Comparison of ENCODE assay signal across 15 mouse cellular contexts in genomic region chr16:20090921-20091575, GRCm38 (mm10). TPM values are rescaled to one million over a fixed set of nuclear protein-coding genes. Genes with fewer than 3 reads are reported as not detected.
DNase-seq lines count a peak whose midpoint lies in the region; ATAC-seq and TF ChIP-seq lines count a peak whose summit lies in the region.
"Had no signal": no experiment of that assay in that cellular context is flagged by ENCODE, and none has a peak within 500 bp of the region (broad histone marks: within the 10 kb centered on the region; RNA-seq: fewer than 3 reads in every experiment).

No protein-coding gene starts in this region.

- 3% methylated on average over 5 of the region's 5 CpGs for WGBS in heart, postnatal 0 days
- 19% methylated on average over 5 of the region's 5 CpGs for WGBS in kidney, embryonic 15.5 days

- TF ChIP-seq EP300 in heart, postnatal 0 days (IDR thresholded peaks at IDR 0.05; ENCODE audit: low read depth) = peak; percentile 90

- no peak for TF ChIP-seq CTCF in heart, postnatal 0 days (IDR thresholded peaks at IDR 0.05; ENCODE audit: low read depth)

- H3K4me1 ChIP-seq in heart, postnatal 0 days (ENCODE audit: control insufficient read depth, insufficient read depth) = no peaks in the 10 kb centered on the region; the same call in 1 of the 2 replicates
- H3K4me1 ChIP-seq in kidney, embryonic 15.5 days = no peaks in the 10 kb centered on the region
- H3K4me1 ChIP-seq: embryonic facial prominence, embryonic 12.5 days; midbrain, embryonic 15.5 days had no signal

- DNase-seq in adrenal gland, postnatal 14 days = peak; percentile 14
- DNase-seq in adrenal gland, adult 8-10 months = no peak
- DNase-seq in embryo, embryonic 11 days = peak; percentile 10
- DNase-seq in heart, adult 8-10 months (ENCODE audit: low spot score) = peak; percentile 47
- DNase-seq in heart, postnatal 0 days (ENCODE audit: low spot score) = peak; percentile 92
- no peak for DNase-seq in layer of hippocampus, adult 9-11 months
- no peak for DNase-seq in layer of hippocampus, adult 8-10 months (ENCODE audit: low spot score in 2 of 2)
- DNase-seq: adrenal gland, postnatal 36 days; cerebellum, adult 9-11 months; liver; lung, embryonic 14.5 days had no signal

- peak overlapping the region; percentile 22; the same call in 1 of the 2 replicates for H3K4me2 ChIP-seq in heart, postnatal 0 days (ENCODE audit: low read depth, low read length)
- no peak overlapping the region for H3K4me2 ChIP-seq in kidney, embryonic 15.5 days
- H3K4me2 ChIP-seq: embryonic facial prominence, embryonic 12.5 days; lung, embryonic 14.5 days; midbrain, embryonic 15.5 days had no signal

- no peaks in the 10 kb centered on the region for H3K9me3 ChIP-seq in heart, postnatal 0 days (replicated peaks; ENCODE audit: control insufficient read depth, low read length)
- H3K9me3 ChIP-seq in kidney, embryonic 15.5 days (replicated peaks) = no peaks in the 10 kb centered on the region
- H3K9me3 ChIP-seq: embryonic facial prominence, embryonic 12.5 days; midbrain, embryonic 15.5 days had no signal

- no peaks in the 10 kb centered on the region for H3K27me3 ChIP-seq in heart, postnatal 0 days (ENCODE audit: control insufficient read depth, insufficient read depth, low read length)
- no peaks in the 10 kb centered on the region for H3K27me3 ChIP-seq in kidney, embryonic 15.5 days
- H3K27me3 ChIP-seq: CH12.LX; embryonic facial prominence, embryonic 12.5 days; midbrain, embryonic 15.5 days had no signal

- H3K27ac ChIP-seq in heart, postnatal 0 days (ENCODE audit: low read depth) = peak overlapping the region; percentile 96
- no peak overlapping the region for H3K27ac ChIP-seq in kidney, embryonic 15.5 days
- H3K27ac ChIP-seq: embryonic facial prominence, embryonic 12.5 days; midbrain, embryonic 15.5 days had no signal

- no peak overlapping the region for H3K9ac ChIP-seq in heart, postnatal 0 days (replicated peaks; ENCODE audit: low read depth, low read length)
- H3K9ac ChIP-seq in kidney, embryonic 15.5 days = no peak overlapping the region
- H3K9ac ChIP-seq: embryonic facial prominence, embryonic 12.5 days; lung, embryonic 14.5 days; midbrain, embryonic 15.5 days had no signal

- no peak overlapping the region for H3K4me3 ChIP-seq in heart, postnatal 0 days (ENCODE audit: low read depth, low read length)
- H3K4me3 ChIP-seq in kidney, embryonic 15.5 days (replicated peaks) = no peak overlapping the region
- H3K4me3 ChIP-seq: embryonic facial prominence, embryonic 12.5 days; midbrain, embryonic 15.5 days had no signal

- peak; percentile 97 for ATAC-seq in heart, postnatal 0 days (ENCODE audit: insufficient read depth, low read depth)
- no peak for ATAC-seq in kidney, embryonic 15.5 days (replicated peaks; ENCODE audit: low FRiP score)
- ATAC-seq: midbrain, embryonic 15.5 days had no signal

- no peaks in the 10 kb centered on the region for H3K36me3 ChIP-seq in heart, postnatal 0 days (replicated peaks; ENCODE audit: control insufficient read depth, insufficient read depth, low read length)
- H3K36me3 ChIP-seq in kidney, embryonic 15.5 days = no peaks in the 10 kb centered on the region
- H3K36me3 ChIP-seq: embryonic facial prominence, embryonic 12.5 days; midbrain, embryonic 15.5 days had no signal

RNA-seq across cellular contexts. Expression of gene Klhl24, which starts 6.3 kb away (rescaled TPM):
- total RNA-seq in adrenal gland, postnatal 14 days (2021) = 70.5 and 85.4 TPM in 2 replicates
- total RNA-seq in adrenal gland, adult 8-10 months (2022) = 10 to 100 TPM; 68.8 to 88.1 (median 81.3) TPM
- total RNA-seq in heart, adult 8-10 months (2022) = 100 to 1,000 TPM; 255 to 316 (median 275) TPM
- total RNA-seq in heart, postnatal 0 days (2014; rRNA removed; ENCODE audit: low replicate concordance) = 142 and 201 TPM in 2 replicates
- 58.5 and 67.7 TPM in 2 replicates for polyA plus RNA-seq in heart, postnatal 0 days (2015; fragmentation: Nextera tagmentation; extraction: Ambion mirVana)
- 32.2 and 33.6 TPM in 2 replicates for polyA plus RNA-seq in kidney, embryonic 15.5 days (2015; fragmentation: Nextera tagmentation; extraction: Ambion mirVana)
- total RNA-seq in layer of hippocampus, adult 8-10 months (2022) = 10 to 100 TPM; 76.2 to 95.8 (median 85.2) TPM

RNA-seq across cellular contexts. Expression of gene Yeats2, which starts 49.8 kb away (rescaled TPM):
- 32.2 and 40.0 TPM in 2 replicates for total RNA-seq in adrenal gland, postnatal 14 days (2021)
- total RNA-seq in adrenal gland, adult 8-10 months (2022) = 10 to 100 TPM; 31.2 to 59.3 (median 42.6) TPM
- 1 to 10 TPM; 7.8 to 9.8 (median 8.5) TPM for total RNA-seq in heart, adult 8-10 months (2022)
- 27.8 and 51.9 TPM in 2 replicates for total RNA-seq in heart, postnatal 0 days (2014; rRNA removed; ENCODE audit: low replicate concordance)
- polyA plus RNA-seq in heart, postnatal 0 days (2015; fragmentation: Nextera tagmentation; extraction: Ambion mirVana) = 5.3 and 5.8 TPM in 2 replicates
- 36.0 and 37.6 TPM in 2 replicates for polyA plus RNA-seq in kidney, embryonic 15.5 days (2015; fragmentation: Nextera tagmentation; extraction: Ambion mirVana)
- 10 to 100 TPM; 32.7 to 58.6 (median 42.8) TPM for total RNA-seq in layer of hippocampus, adult 8-10 months (2022)

Comparison
In these comparisons a context has a peak if more than half of its experiments do, and no peak if none do; other contexts are left out.
1. DNase-seq: peak in adrenal gland, postnatal 14 days (single experiment), embryo, embryonic 11 days (single experiment), heart, adult 8-10 months (single experiment) and heart, postnatal 0 days (single experiment); none in adrenal gland, adult 8-10 months (single experiment), layer of hippocampus, adult 9-11 months (single experiment) and layer of hippocampus, adult 8-10 months (0 of 2).